Mouse (Mus musculus): ENCODE data around the gene Trim30a. TPM values are rescaled to one million over a fixed set of nuclear protein-coding genes. Genes with fewer than 3 reads are reported as not detected.

Gene Trim30a
- total RNA-seq (2023), result 10 to 100 TPM; 39.9 to 50.2 TPM

GRCm38 (mm10) chr7:104465065-104465744 lies at the start of gene Trim30a:
Trim30a (minus strand) TSS chr7:104465193.

DNA sequence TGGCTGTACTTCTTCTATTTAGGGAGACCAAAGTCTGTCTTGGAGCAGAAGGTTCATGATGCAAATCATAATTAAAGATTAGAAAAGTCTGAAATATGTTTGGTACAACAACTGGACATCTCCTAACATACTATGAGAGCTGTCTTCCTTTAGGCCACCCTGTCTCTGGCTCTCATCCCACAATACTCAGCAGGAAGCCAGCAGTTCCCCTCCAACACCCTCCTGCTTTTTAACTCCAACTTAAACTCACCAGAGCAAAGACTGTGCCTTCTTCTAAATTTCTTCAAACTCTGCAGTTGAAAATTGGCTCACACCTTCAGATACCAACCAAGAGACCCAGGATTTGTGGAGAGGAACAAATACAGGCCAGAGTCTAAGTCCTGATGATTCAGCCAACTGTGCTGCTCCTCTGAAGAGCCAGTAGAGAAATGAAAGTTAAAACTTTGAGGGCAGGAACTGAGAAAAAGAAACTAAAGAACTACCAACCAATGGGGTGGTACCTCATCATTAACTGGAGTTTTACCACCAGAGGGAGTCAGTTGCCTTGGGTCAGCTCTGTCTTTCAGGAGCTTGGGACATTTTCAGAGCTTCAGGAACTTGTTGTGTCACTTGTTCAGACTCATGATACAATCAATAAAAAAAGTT lies 42.5 kb upstream of the Trim30a start, which contains the start of gene Trim30d:
Gene Trim30d (minus strand): TSS at position 429 of the 645 bp plus-strand sequence.

GRCm38 (mm10) chr7:104400698-104401097 lies 64.3 kb downstream of the Trim30a start, which contains the start of gene Trim30c:
Trim30c (minus strand) TSS chr7:104400837.

GRCm38 (mm10) chr7:104369736-104370414 lies 95.1 kb downstream of the Trim30a start, which contains the start of gene Trim30b:
Trim30b (minus strand) TSS chr7:104369884.

Other genes with a start within 250 kb of the Trim30a start
- gene Trim6, start 246.4 kb downstream of the Trim30a start, total RNA-seq (2023), result 1 to 10 TPM; 1.8 to 2.1 TPM
- gene Trim34a, start 220.7 kb downstream of the Trim30a start, total RNA-seq (2023), result 10 to 100 TPM; 14.4 to 18.2 TPM
- gene Trim5, start 177.1 kb downstream of the Trim30a start, total RNA-seq (2023), result 10 to 100 TPM; 13.1 to 13.3 TPM
- gene Trim12a, start 149.7 kb downstream of the Trim30a start, total RNA-seq (2023), result 10 to 100 TPM; 60.5 to 62.7 TPM
- 1 to 10 TPM; 1.5 to 1.6 TPM for gene Trim34b, start 135.7 kb downstream of the Trim30a start, total RNA-seq (2023)
- gene Trim12c, start 111.8 kb downstream of the Trim30a start, total RNA-seq (2023), result 10 to 100 TPM; 29.1 to 32.0 TPM
- gene Trim30b, start 95.3 kb downstream of the Trim30a start, total RNA-seq (2023), result 10 to 100 TPM; 55.8 to 60.5 TPM
- gene Trim30c, start 64.4 kb downstream of the Trim30a start, total RNA-seq (2023), result under 1 TPM; 0.64 to 0.73 TPM
- 10 to 100 TPM in 1 of 2 experiments, 1 to 10 TPM in 1; 9.8 to 10.1 TPM for gene Trim30d, start 42.7 kb upstream of the Trim30a start, total RNA-seq (2023)
- not detected for gene Olfr651, start 84.9 kb upstream of the Trim30a start, total RNA-seq (2023)
- not detected for gene Olfr652, start 95.7 kb upstream of the Trim30a start, total RNA-seq (2023)
- not detected for gene Olfr653, start 112.1 kb upstream of the Trim30a start, total RNA-seq (2023)
- not detected for gene Olfr654, start 121.8 kb upstream of the Trim30a start, total RNA-seq (2023)
- not detected for gene Olfr655, start 136.6 kb upstream of the Trim30a start, total RNA-seq (2023)
- gene Olfr656, start 148.8 kb upstream of the Trim30a start, total RNA-seq (2023), result under 1 TPM in 1 of 2 experiments, not detected in 1; 0.09 TPM
- gene Olfr657, start 159.6 kb upstream of the Trim30a start, total RNA-seq (2023), result not detected
- not detected for gene Olfr658, start 182.1 kb upstream of the Trim30a start, total RNA-seq (2023)
- gene Olfr659, start 201.6 kb upstream of the Trim30a start, total RNA-seq (2023), result not detected
- not detected for gene Olfr661, start 221.3 kb upstream of the Trim30a start, total RNA-seq (2023)

Data from neutrophil, adult 59 days (primary cell).